Mouse (Mus musculus) embryonic facial prominence, embryonic 11.5 days (tissue): ENCODE measurements around the gene Clca2. TPM values are rescaled to one million over a fixed set of nuclear protein-coding genes. Genes with fewer than 3 reads are reported as not detected.

Source experiments
- ATAC-seq: fragments of 200-750 bp; cut with Nextera tagmentation; replicated peaks from 2 replicates; pipeline ENCODE4 v1.8.0; 2017; ENCODE audit warnings: low read depth; ENCODE audit not compliant: insufficient number of reproducible peaks, low FRiP score, low TSS enrichment
- DNase-seq: peaks from one replicate; pipeline ENCODE4 v3.0.0-alpha.2; 2015; ENCODE audit warnings: low spot score
- H3K27ac ChIP-seq: fragments of 300-500 bp; sonication (generic); replicated peaks from 2 replicates; pipeline ENCODE4 v1.5.1; 2014; ENCODE audit warnings: mild to moderate bottlenecking, low read depth, low read length, control low read depth
- H3K27me3 ChIP-seq: fragments of 300-500 bp; sonication (generic); 2 replicates; pipeline ENCODE4 v1.6.1; 2014; ENCODE audit warnings: mild to moderate bottlenecking, low read length, moderate library complexity, mixed read lengths; ENCODE audit not compliant: control insufficient read depth, insufficient read depth
- H3K36me3 ChIP-seq: fragments of 300-500 bp; sonication (generic); replicated peaks from 2 replicates; pipeline ENCODE4 v1.6.1; 2014; ENCODE audit warnings: low read depth, mild to moderate bottlenecking, low read length, moderate library complexity, mixed read lengths; ENCODE audit not compliant: control insufficient read depth, insufficient read depth
- H3K4me1 ChIP-seq: fragments of 300-500 bp; sonication (generic); 2 replicates; pipeline ENCODE4 v1.6.1; 2014; ENCODE audit warnings: low read length, mixed read lengths; ENCODE audit not compliant: control insufficient read depth, insufficient read depth
- H3K4me2 ChIP-seq: fragments of 300-500 bp; sonication (generic); 2 replicates; pipeline ENCODE4 v1.6.1; 2014; ENCODE audit warnings: low read depth, mild to moderate bottlenecking, control low read depth, low read length, moderate library complexity
- H3K4me3 ChIP-seq: fragments of 300-500 bp; sonication (generic); 2 replicates; pipeline ENCODE4 v1.5.1; 2014; ENCODE audit warnings: low read depth, low read length, control low read depth
- H3K9ac ChIP-seq: fragments of 300-500 bp; sonication (generic); replicated peaks from 2 replicates; pipeline ENCODE4 v1.6.1; 2014; ENCODE audit warnings: mild to moderate bottlenecking, control low read depth, low read length
- H3K9me3 ChIP-seq: fragments of 300-500 bp; sonication (generic); replicated peaks from 2 replicates; pipeline ENCODE4 v1.6.1; 2016; ENCODE audit warnings: mild to moderate bottlenecking, low read length, inconsistent platforms, mixed read lengths; ENCODE audit not compliant: control insufficient read depth
- WGBS: fragments of 180-500 bp; shearing (Covaris S2); extraction: QIAGEN DNeasy Blood & Tissue Kit; methylation state at CpG from one replicate; pipeline ENCODE4 v1.1.7; 2014; 5-methylcytosine and 5-hydroxymethylcytosine counted together
- polyA plus RNA-seq: library from polyadenylated mRNA; unstranded; fragments of >200 nt; fragmentation: Nextera tagmentation; extraction: Ambion mirVana; gene quantifications from 2 replicates; pipeline ENCODE4 v1.2.1, GENCODE M21; 2014

The Clca2 gene
- polyA plus RNA-seq: 0.31 and 0.43 TPM in 2 replicates

DNA sequence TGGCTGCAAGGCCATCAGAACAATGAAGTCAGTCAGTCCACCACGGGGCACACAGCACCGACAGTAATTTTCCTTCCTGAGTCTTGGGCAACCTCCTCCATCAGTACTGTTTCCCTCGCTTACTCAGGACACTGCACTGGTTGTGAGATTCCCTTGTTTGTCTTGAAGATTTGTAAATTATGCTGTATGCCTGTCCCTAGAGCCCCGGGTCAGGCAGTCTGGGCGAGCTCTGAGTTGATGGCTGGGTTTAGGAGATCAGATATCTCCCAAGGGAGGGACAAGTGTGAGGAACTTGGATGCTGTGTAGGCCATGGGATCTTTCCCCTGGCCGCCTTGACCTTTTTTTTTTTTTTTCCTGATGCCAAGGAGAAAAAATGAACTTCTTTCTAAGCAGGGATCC, at the start of gene Clca2:
Clca2 (minus strand) TSS at position 153 of the 400 bp plus-strand sequence.
- H3K4me2 ChIP-seq: no peak within 1 kb of the TSS
- no peaks in the 10 kb centered on the region for H3K4me1 ChIP-seq
- H3K9ac ChIP-seq: no peak within 1 kb of the TSS
- H3K36me3 ChIP-seq: no peaks in the 10 kb centered on the region
- 52% methylated on average over 6 of the region's 6 CpGs for WGBS
- no peak for ATAC-seq
- H3K27me3 ChIP-seq: no peaks in the 10 kb centered on the region
- no peaks in the 10 kb centered on the region for H3K9me3 ChIP-seq
- no peak within 1 kb of the TSS for H3K27ac ChIP-seq
- H3K4me3 ChIP-seq: no peak within 1 kb of the TSS
- no peak for DNase-seq

DNA sequence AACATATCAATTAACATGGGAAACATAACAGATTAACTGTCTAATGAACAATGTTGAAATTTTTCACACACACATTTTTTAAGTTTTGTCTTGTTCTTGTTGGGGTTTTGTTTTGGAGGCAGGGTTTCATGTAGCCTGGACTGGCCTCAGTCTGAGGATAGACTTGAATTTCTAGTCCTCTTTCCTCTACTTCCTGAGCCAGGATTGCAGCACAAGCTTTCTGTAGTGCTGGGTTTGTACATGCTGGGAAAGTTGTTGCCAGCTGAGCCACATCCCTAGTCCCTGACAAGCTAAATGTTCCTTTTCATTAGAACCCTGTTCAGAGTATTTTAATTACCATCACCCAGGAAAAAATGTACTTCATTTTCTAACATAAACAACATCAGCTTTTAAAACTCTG, 48.7 kb upstream of the Clca2 start:
- no peak for DNase-seq
- ATAC-seq: no peak
- H3K4me1 ChIP-seq: no peaks in the 10 kb centered on the region
- no peak overlapping the region for H3K9ac ChIP-seq
- H3K27ac ChIP-seq: no peak overlapping the region
- no peak overlapping the region for H3K4me2 ChIP-seq
- no peak overlapping the region for H3K4me3 ChIP-seq
- no peaks in the 10 kb centered on the region for H3K9me3 ChIP-seq
- no peaks in the 10 kb centered on the region for H3K36me3 ChIP-seq
- H3K27me3 ChIP-seq: no peaks in the 10 kb centered on the region

DNA sequence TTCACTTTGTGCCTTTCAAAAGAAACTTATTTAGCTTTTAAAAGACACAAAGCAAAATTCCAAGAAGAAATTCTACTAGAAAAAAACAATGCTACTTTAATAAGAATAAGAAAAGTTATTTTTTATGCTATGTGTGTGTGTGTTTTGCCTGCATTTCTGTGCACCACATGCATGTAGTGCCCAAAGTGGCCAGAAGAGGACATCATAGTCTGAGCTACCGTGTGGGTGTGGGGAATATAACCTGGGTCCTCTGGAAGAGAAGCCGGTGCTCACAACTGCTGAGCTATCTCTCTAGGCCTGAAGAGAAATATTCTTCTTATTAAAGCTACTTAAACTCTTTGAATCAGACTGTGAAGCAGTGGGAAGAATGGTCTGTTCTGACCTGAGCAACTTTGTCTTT, 48.2 kb upstream of the Clca2 start:
- ATAC-seq (no peak), DNase-seq (no peak)
- Histone ChIP-seq H3K4me3 (no peak overlapping the region), H3K4me1 (no peaks in the 10 kb centered on the region), H3K9me3 (no peaks in the 10 kb centered on the region), H3K27me3 (no peaks in the 10 kb centered on the region), H3K4me2 (no peak overlapping the region), H3K9ac (no peak overlapping the region), H3K36me3 (no peaks in the 10 kb centered on the region), H3K27ac (no peak overlapping the region)
- WGBS: 84% methylated on average over 2 of the region's 2 CpGs

DNA sequence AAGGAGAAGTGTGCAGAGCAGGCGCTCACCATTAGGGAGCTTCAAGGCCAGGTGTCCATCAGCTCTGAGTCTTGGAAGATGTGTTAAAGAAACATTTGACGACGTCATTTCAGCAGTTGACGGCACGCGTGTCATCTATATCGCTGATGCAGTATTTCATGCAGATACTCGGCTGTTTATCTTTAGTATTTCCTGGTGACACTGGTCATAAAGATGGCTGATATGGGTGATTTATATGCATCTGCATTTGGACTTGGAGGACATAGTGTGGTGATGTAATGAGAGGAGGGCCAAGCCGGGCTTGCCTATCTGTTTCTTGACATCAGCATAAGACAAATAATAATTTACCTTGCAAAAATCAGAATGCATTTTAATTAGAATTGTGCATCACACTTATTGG, 47.6 kb upstream of the Clca2 start:
- DNase-seq: no peak
- 95% methylated on average over 9 of the region's 9 CpGs for WGBS
- H3K27me3 ChIP-seq: no peaks in the 10 kb centered on the region
- no peak overlapping the region for H3K4me3 ChIP-seq
- no peak overlapping the region for H3K9ac ChIP-seq
- no peak overlapping the region for H3K4me2 ChIP-seq
- H3K27ac ChIP-seq: no peak overlapping the region
- H3K4me1 ChIP-seq: no peaks in the 10 kb centered on the region
- no peak for ATAC-seq
- H3K9me3 ChIP-seq: no peaks in the 10 kb centered on the region
- no peaks in the 10 kb centered on the region for H3K36me3 ChIP-seq

DNA sequence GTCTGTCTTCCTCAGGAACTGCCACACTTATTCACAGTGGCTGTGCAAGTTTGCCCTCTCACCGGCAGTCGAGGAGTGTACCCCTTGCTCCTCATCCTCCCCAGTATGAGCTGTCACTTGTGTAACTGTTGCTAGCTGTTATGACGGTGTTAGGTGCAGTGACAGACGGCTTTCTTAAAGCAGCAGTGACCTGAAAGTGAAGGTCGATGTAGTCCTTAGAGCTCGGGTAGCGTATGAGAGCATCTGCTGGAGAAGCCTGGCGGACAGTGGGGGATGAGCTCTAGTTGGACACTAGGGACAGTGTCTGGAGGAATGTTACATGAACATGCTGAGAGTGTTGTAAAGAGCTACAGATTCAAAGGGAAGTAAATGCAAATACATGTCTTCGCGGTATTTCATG, 44.6 kb upstream of the Clca2 start:
- H3K4me1 ChIP-seq: no peaks in the 10 kb centered on the region
- H3K36me3 ChIP-seq: no peaks in the 10 kb centered on the region
- ATAC-seq: no peak
- no peak for DNase-seq
- H3K27me3 ChIP-seq: no peaks in the 10 kb centered on the region
- WGBS: 86% methylated on average over 10 of the region's 10 CpGs
- H3K4me2 ChIP-seq: no peak overlapping the region
- H3K9me3 ChIP-seq: no peaks in the 10 kb centered on the region
- no peak overlapping the region for H3K27ac ChIP-seq
- no peak overlapping the region for H3K4me3 ChIP-seq
- no peak overlapping the region for H3K9ac ChIP-seq

DNA sequence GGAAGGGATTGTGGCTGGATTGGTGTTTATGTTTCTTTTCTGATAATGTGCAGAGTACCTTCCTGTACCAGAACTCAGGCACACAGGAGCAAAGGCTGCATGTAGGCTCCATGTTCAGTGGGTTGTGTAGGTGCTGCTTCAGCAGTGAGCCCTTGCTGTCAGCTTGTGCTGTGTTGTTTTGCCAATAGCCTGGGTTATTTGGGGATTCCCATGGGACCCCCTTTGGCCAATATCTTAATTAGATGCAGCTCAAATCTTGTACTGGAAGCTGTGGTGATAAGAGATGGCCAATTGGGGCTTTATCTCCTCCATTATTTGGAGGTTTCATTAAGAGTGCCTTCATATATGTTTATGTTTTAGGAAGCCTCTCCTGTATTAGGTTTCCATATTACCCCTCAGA, 43.7 kb upstream of the Clca2 start:
- no peaks in the 10 kb centered on the region for H3K4me1 ChIP-seq
- no peak for ATAC-seq
- no peaks in the 10 kb centered on the region for H3K27me3 ChIP-seq
- H3K4me2 ChIP-seq: no peak overlapping the region
- DNase-seq: no peak
- H3K9me3 ChIP-seq: no peaks in the 10 kb centered on the region
- no peak overlapping the region for H3K4me3 ChIP-seq
- no peak overlapping the region for H3K27ac ChIP-seq
- no peak overlapping the region for H3K9ac ChIP-seq
- no peaks in the 10 kb centered on the region for H3K36me3 ChIP-seq

DNA sequence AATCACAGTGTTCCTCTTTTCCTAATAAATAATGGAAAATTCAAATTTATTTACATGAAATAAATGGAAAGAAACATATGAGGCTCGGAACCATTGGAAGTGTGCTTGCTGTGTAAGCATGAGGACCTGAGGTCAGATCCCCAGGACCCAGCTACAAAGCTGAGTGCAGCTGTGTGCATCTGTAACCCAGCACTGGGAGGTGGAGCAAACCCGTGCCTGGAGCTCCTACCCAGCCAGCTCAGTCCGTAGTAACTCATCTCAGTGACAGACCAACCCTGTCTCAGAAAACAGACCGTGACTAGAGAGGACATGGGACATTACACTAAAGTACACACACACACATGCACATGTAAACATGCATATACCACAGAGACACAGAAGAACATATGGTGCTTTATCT, 41.0 kb upstream of the Clca2 start:
- H3K9ac ChIP-seq: no peak overlapping the region
- WGBS: 82% methylated on average over 4 of the region's 4 CpGs
- DNase-seq: no peak
- no peak overlapping the region for H3K27ac ChIP-seq
- no peak overlapping the region for H3K4me2 ChIP-seq
- no peak overlapping the region for H3K4me3 ChIP-seq
- H3K27me3 ChIP-seq: no peaks in the 10 kb centered on the region
- no peaks in the 10 kb centered on the region for H3K4me1 ChIP-seq
- no peak for ATAC-seq
- no peaks in the 10 kb centered on the region for H3K36me3 ChIP-seq
- H3K9me3 ChIP-seq: no peaks in the 10 kb centered on the region

DNA sequence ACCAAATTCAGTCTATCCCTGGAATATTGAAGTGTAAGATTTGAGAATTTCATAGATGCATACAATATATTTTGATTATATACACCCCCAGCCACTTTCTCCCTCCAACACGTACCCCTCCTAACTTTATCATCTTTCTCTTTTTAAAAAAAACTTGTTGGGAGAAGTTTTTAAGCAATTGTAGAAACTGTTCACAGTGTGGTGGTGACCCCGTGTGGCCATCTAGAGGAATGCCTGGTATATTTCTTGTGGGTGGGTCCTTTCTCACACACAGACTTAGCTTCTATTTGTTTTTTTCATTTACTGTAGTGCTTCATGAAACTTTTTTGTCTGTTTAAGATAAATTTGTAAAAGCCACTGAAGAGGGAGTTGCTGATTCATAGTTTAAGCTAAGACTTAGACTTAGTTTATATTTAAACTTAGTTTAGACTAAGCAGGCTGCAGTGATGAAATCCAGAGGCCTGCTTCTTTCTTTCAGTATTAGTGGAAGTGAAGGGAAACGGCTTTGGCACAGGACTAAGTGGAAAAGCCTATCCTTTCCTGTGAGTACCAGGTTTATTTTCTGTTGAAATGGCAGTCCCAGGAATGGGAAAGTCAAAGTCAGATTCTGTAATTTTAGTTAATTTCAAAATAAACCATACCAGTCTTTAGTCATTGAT, 32.1 kb upstream of the Clca2 start:
- H3K4me2 ChIP-seq: no peak overlapping the region
- H3K4me1 ChIP-seq: no peaks in the 10 kb centered on the region
- 30% methylated on average over 3 of the region's 3 CpGs for WGBS
- ATAC-seq (no peak), DNase-seq (peak; percentile 71)
- peaks cover 2% of the 10 kb centered on the region; the same call in 1 of the 2 replicates for H3K36me3 ChIP-seq
- no peak overlapping the region for H3K9ac ChIP-seq
- no peak overlapping the region for H3K27ac ChIP-seq
- H3K27me3 ChIP-seq: no peaks in the 10 kb centered on the region
- H3K4me3 ChIP-seq: no peak overlapping the region
- H3K9me3 ChIP-seq: no peaks in the 10 kb centered on the region
